Mouse (Mus musculus) kidney, adult 2 months (tissue): ENCODE data around the gene Phykpl.

ENCODE experiments used
- CTCF ChIP-seq: fragments of 200-500 bp; conservative IDR thresholded peaks from 2 replicates; pipeline ENCODE4 v1.5.1; 2011; ENCODE audit warnings: low read depth, mild to moderate bottlenecking, control low read depth, low read length, moderate library complexity, mixed read lengths; ENCODE audit not compliant: insufficient read depth, insufficient read length
- POLR2A ChIP-seq: fragments of 200-500 bp; IDR thresholded peaks from one replicate; pipeline ENCODE4 v1.6.1; 2011; ENCODE audit warnings: low read depth, low read length, control low read depth

DNA sequence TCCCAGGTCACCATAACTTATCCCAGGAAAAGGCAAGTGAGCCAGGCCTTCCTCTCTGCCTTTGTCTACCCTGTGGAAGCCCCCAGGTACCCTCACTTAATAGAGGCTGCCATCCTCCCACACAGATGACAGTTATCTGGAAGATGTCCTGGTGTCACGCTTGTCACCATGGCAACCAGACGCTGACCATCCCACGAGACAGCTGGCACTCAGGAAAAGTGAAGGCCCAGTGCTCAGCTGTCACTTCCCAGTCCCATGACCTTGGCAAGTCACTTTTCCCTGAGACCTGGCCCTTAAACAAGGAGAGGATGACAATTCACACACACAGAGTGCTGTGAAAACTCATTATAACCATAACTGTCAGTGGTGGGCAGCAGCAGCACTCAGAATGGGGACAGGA, 32.5 kb upstream of the Phykpl start:
- no peak for TF ChIP-seq CTCF
- TF ChIP-seq POLR2A = no peak
